Mouse (Mus musculus) CD8-positive naive resting alpha-beta T cell, adult 2 months (primary cell): ENCODE results near the gene Zdhhc13.

Experiments used
- DNase-seq, 2 experiments: peaks; one replicate each; pipeline ENCODE4 v3.0.0; 2022; ENCODE audit warnings: low read depth in 2 of 2, low spot score in 2 of 2

The Zdhhc13 gene

GRCm38 (mm10) chr7:48841538-48841937 is 52.7 kb downstream of the Zdhhc13 start:
- no peak for DNase-seq

GRCm38 (mm10) chr7:48842353-48842752 is 53.5 kb downstream of the Zdhhc13 start:
- DNase-seq, result no peak

DNA sequence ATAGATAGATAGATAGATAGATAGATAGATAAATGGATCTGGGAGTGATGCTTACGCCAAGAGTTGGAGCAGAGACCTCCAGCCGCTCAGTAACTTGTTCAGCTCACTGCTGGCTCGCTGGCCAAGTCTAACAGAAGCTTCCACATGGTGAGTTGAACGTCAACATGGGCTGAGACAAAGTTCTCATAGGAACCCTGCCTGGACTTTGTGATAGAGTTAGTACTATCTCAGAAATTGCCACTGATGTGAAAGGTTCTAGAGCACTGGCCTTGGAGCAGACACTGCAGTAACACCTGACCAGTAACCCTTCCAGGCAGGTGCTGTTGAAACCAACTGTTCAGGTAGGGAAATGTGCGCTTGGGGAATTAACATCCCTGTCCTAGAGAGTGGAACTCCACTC is 54.7 kb downstream of the Zdhhc13 start:
- DNase-seq, result no peak

GRCm38 (mm10) chr7:48845213-48845973 is 56.6 kb downstream of the Zdhhc13 start:
- no peak for DNase-seq

DNA sequence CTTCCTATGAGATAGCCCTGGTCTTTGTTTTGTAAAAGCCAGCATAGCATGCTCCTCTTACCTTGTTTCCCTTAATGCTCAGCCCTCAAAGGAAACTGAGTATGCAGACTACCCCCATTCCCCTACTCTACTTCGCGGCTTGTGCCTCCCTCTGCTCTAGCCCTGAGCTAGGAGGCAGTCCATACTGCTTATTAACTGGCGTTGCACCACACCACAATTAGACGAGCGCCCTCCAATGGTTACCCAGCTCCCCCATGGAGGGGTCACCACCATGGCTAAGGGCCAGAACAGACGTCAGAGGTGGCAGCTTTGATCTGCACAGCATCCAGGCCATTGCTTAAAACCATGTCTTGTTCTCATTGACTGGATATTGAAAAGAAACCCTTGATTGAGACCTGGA is 58.0 kb downstream of the Zdhhc13 start:
- no peak for DNase-seq

DNA sequence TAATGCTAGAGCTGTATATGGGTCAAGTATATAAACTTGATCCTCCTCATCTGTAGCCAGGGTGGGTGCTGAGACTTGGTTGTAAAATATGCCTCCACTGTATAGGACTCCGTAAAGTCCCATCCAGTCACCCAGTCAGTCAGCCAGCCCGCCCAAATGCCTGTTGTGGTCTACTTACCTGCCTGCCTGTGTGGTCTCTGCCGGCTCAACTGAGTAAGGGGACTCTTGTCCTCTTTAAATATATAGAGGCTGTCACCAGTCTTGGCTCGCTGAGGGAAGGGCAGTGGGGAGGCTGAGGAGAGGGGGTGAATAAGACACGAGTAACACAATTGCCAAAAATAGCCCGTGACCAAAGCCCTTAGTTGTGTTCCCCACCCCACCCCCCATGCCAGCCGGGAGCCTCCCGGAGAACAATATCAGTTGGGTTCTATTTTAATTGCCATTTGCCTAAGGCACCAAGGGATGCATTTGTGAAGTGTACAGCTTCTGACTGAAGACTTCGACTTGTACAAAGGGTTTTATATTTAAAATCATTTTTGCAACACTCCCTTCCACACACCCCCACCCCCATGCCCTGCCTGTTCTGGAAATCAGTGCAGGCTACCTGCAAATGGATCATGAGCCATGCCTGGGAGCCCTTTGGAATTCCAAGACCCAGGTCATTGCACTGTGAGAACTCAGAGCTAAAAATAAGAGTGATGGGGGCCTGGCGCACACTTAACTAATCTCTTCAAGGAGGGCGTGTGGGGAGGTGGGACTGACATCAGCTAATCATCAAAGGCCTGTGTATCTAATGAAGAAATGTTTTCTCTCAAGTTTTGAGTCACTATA is 59.2 kb downstream of the Zdhhc13 start, which contains the start of gene Csrp3:
Gene Csrp3 (minus strand): TSS at position 214 of the 831 bp plus-strand sequence.
- DNase-seq, result no peak

- DNase-seq, result no peak
These were observed 62.8 kb downstream of the Zdhhc13 start for GRCm38 (mm10) chr7:48851529-48852104.

DNA sequence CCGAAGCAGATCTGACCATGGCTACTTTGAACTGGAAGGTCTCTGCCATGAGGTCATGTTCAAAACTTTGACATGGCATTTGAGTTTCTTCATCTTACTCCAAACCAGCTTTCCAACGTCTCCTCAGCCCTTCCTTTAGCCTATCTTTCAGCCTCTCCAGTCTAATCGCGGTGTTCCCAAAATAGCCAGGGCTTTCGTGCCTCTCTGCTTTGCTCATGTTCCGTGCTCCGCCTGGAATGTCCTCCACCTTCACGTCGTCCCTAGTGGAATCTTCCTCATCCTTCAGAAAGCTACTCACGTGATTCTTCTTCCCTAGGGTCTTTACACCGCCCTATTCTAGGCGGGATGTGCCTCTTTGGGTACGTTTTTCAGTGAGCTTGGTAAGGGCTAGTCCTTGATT is 64.7 kb downstream of the Zdhhc13 start:
- no peak for DNase-seq

- DNase-seq, result no peak
These were observed 66.7 kb downstream of the Zdhhc13 start for GRCm38 (mm10) chr7:48855461-48855860.

GRCm38 (mm10) chr7:48858257-48858656 is 69.5 kb downstream of the Zdhhc13 start:
- no peak for DNase-seq

DNA sequence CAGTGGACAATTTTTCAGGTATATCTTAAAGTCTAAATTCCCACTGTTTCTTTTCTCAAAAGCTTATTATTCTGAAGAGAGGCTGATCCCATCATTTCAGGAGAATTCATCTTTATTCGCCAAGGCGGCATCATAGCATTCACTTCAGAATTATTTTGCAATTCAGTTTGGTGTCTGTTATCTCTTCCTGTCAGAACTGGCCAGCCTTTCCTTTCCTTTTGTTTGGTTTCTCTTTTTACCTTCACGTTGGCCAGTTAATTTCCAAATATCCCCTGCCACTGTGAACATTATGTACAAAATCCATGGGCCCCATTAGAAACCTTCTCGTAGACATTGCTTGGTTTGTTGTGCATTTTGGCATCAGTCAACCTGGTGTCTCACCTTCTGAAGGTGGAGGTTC is 70.6 kb downstream of the Zdhhc13 start:
- DNase-seq, result no peak

- no peak for DNase-seq
These were observed 72.1 kb downstream of the Zdhhc13 start for GRCm38 (mm10) chr7:48860948-48861347.

DNA sequence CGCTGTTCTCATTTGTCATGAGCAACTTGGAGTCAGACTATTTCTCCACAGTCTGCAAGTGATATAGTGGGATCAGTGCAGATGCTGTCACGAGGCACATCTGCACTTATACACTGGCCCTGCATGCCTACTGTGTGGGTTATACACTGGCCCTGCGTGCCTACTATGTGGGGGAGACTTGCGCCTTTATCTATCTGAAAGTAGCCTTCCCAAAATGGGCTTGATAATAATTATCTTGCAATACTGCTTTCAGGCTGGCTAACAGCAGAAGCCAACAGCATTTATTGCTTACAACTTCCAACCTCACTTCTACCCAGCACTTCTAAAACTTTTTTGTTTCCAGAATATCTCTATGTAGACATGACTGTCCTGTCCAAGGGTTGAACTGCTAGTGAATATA is 73.0 kb downstream of the Zdhhc13 start:
- DNase-seq, result no peak

- DNase-seq, result no peak
These were observed 75.4 kb downstream of the Zdhhc13 start for GRCm38 (mm10) chr7:48864199-48864598.

GRCm38 (mm10) chr7:48864671-48865458 is 76.1 kb downstream of the Zdhhc13 start:
- no peak for DNase-seq

- DNase-seq, result no peak
These were observed 78.8 kb downstream of the Zdhhc13 start for GRCm38 (mm10) chr7:48867576-48867975.

DNA sequence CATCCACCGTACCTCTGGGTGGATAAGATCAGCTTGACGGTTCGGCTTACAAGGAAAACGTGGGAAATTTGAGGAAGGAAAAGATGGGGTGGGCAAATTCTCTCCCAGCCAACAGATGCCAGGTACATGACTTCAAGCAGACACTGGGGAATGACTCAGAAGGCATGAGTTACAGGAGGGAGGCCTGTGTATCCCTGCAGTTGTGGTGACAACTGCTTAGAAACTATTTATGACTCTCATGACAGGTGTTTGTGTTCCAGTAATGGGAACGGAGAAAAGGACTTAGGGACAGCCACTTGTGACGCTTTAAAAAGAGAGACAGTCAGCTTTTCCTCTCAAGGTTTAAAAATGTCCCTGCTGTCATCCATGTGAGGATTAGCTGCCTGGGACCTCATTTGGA is 81.3 kb downstream of the Zdhhc13 start:
- no peak for DNase-seq

DNA sequence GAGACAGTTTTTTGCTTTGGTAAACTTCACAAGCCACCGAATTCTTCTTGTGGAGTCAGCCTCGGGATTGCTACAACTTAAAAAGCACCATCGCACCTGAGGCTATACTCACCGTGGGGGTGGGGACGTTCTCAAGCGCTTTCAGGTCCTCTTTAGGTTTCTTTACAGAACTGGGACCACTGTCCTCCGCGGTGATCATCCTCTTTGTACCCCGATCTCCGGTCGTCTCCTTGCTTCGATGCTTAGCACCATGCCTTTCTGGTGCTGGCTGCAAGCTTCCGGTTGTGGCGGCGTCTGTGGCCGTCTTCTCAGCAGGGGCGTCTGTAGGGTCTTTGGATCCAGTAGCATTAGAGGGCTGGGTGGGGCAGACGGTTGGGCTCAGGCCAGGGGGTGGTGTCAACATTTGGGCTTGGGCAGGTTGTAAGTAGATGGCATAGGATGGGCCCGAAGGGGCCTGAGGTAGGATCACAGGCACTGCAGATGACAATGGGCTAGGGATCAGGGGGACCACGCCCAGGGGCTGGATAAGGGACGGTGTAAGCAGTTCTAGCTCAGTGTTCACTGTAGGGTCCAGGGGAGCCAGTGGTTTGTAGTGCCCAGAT is 81.9 kb downstream of the Zdhhc13 start:
- DNase-seq, result no peak

- no peak for DNase-seq
These were observed 82.5 kb downstream of the Zdhhc13 start for GRCm38 (mm10) chr7:48871292-48871691.

GRCm38 (mm10) chr7:48875096-48875495 is 86.3 kb downstream of the Zdhhc13 start:
- DNase-seq, result no peak

GRCm38 (mm10) chr7:48876526-48876925 is 87.7 kb downstream of the Zdhhc13 start:
- peak in 1 of 2 experiments; percentile 37 for DNase-seq
